Mouse (Mus musculus): Measurements from ENCODE around the gene Atp5mpl. TPM values are rescaled to one million over a fixed set of nuclear protein-coding genes. Genes with fewer than 3 reads are reported as not detected.

The Atp5mpl gene
- polyA plus RNA-seq, 1 experiment = 645 TPM

DNA sequence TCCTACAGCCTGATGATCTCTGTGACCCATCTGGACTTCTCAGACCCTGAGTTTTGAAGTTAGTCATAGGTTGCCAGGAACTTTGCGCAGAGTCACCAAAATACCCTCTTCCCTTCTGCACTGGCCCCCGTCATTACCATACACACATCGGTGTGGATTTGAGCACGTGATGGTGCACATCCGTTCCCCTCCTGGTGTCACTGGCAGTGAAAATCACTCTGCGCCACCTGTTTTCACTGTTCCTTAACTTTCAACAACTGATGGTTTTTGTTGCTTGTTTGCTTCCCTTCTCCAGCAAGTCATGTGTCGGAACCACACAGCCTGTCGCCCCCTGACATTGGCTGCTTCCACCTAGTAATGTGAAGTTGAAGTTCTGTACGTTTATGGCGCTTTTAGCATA lies 5.7 kb upstream of the Atp5mpl start:
- Histone ChIP-seq H3K36me3 (ENCODE audit: control insufficient read depth, insufficient read depth) (no peaks in the 10 kb centered on the region), H3K4me3 (no peak overlapping the region), H3K27me3 (ENCODE audit: control insufficient read depth, insufficient read depth, insufficient read length) (no peaks in the 10 kb centered on the region), H3K79me2 (ENCODE audit: control insufficient read depth, insufficient read depth) (no peaks in the 10 kb centered on the region), H3K4me2 (ENCODE audit: low read depth) (no peak overlapping the region), H3ac (ENCODE audit: control insufficient read depth, insufficient read length) (no peak overlapping the region)
- TF ChIP-seq USF1 (IDR thresholded peaks at IDR 0.05; ENCODE audit: low read depth) (no peak), MYOG (IDR thresholded peaks at IDR 0.05; ENCODE audit: control insufficient read depth in 1 of 3, insufficient read depth in 1 of 3, insufficient read length in 2 of 3, low read depth in 2 of 3) (no peak), MYOD1 (IDR thresholded peaks at IDR 0.05; ENCODE audit: control insufficient read depth in 1 of 3, insufficient read length in 2 of 3, low read depth in 2 of 3) (no peak), SRF (IDR thresholded peaks at IDR 0.05; ENCODE audit: control insufficient read depth, insufficient read length, low read depth) (no peak), TCF3 (IDR thresholded peaks at IDR 0.05; ENCODE audit: insufficient read length, low read depth) (no peak), MAX (IDR thresholded peaks at IDR 0.05; ENCODE audit: low read depth) (no peak), REST (IDR thresholded peaks at IDR 0.05; ENCODE audit: insufficient read depth, insufficient read length) (no peak), CEBPB (IDR thresholded peaks at IDR 0.05; ENCODE audit: insufficient read depth, poor library complexity, severe bottlenecking) (no peak), E2F4 (IDR thresholded peaks at IDR 0.05; ENCODE audit: insufficient read depth) (no peak), POLR2AphosphoS2 (IDR thresholded peaks at IDR 0.05; ENCODE audit: insufficient read length, low read depth) (no peak), TCF12 (IDR thresholded peaks at IDR 0.05; ENCODE audit: insufficient read depth, poor library complexity, severe bottlenecking) (no peak), POLR2A (IDR thresholded peaks at IDR 0.05; ENCODE audit: insufficient read length, low read depth) (no peak)

DNA sequence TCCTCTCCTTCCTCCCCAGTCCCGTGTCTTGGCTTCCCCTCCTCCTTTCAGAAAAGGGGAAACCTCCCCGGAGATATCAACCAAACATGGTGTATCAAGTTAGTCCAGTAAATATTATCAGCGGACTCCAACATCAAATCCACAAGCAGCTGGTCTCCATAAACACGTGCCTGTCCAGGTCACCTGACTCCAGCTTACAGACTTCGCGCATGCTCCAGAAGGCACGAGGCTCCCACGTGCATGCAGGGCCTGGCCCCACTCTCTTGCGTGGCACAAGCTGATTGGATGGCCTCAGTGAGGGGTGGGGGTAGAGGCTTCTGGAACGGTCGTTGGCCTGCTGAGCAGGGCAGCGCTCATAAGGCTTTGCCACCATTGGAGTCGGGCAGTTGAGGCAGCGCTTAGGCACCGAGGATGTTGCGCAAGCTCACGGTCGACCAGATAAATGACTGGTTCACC lies 4.5 kb upstream of the Atp5mpl start, which contains the start of gene Tdrd9:
Tdrd9 (plus strand) TSS at position 329 of the 456 bp plus-strand sequence.
- Histone ChIP-seq H3ac (ENCODE audit: control insufficient read depth, insufficient read length) (no peak within 1 kb of the TSS), H3K4me3 (no peak within 1 kb of the TSS), H3K27me3 (ENCODE audit: control insufficient read depth, insufficient read depth, insufficient read length) (no peaks in the 10 kb centered on the region), H3K4me2 (ENCODE audit: low read depth) (no peak within 1 kb of the TSS), H3K36me3 (ENCODE audit: control insufficient read depth, insufficient read depth) (no peaks in the 10 kb centered on the region), H3K79me2 (ENCODE audit: control insufficient read depth, insufficient read depth) (peaks cover 2% of the 10 kb centered on the region)
- TF ChIP-seq E2F4 (IDR thresholded peaks at IDR 0.05; ENCODE audit: insufficient read depth) (no peak), POLR2AphosphoS2 (IDR thresholded peaks at IDR 0.05; ENCODE audit: insufficient read length, low read depth) (no peak), MAX (IDR thresholded peaks at IDR 0.05; ENCODE audit: low read depth) (no peak), MYOD1 (IDR thresholded peaks at IDR 0.05; ENCODE audit: control insufficient read depth in 1 of 3, insufficient read length in 2 of 3, low read depth in 2 of 3) (no peak), POLR2A (IDR thresholded peaks at IDR 0.05; ENCODE audit: insufficient read length, low read depth) (no peak), TCF12 (IDR thresholded peaks at IDR 0.05; ENCODE audit: insufficient read depth, poor library complexity, severe bottlenecking) (no peak), USF1 (IDR thresholded peaks at IDR 0.05; ENCODE audit: low read depth) (no peak), REST (IDR thresholded peaks at IDR 0.05; ENCODE audit: insufficient read depth, insufficient read length) (no peak), SRF (IDR thresholded peaks at IDR 0.05; ENCODE audit: control insufficient read depth, insufficient read length, low read depth) (no peak), MYOG (IDR thresholded peaks at IDR 0.05; ENCODE audit: control insufficient read depth in 1 of 3, insufficient read depth in 1 of 3, insufficient read length in 2 of 3, low read depth in 2 of 3) (no peak), CEBPB (IDR thresholded peaks at IDR 0.05; ENCODE audit: insufficient read depth, poor library complexity, severe bottlenecking) (no peak), TCF3 (IDR thresholded peaks at IDR 0.05; ENCODE audit: insufficient read length, low read depth) (no peak)

DNA sequence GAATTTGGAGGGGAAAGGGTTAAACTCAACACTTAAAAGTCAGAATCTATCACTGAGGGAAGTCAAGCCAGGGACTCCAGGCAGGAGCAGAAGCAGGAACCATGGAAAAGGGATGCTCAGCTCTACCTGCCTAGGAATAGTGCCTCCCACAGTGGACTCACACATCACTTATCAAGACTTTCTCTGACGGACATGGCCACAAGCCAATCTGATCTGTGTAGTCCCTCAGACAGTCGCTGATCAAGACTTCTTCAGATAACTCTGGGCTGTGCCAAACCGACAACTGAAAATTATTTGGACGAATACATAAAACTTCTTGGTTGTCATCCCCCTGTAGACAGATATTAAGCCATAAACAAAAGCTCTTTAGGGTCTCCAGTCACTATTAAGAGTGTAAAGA lies 3.3 kb upstream of the Atp5mpl start:
- Histone ChIP-seq H3K36me3 (ENCODE audit: control insufficient read depth, insufficient read depth) (no peaks in the 10 kb centered on the region), H3K79me2 (ENCODE audit: control insufficient read depth, insufficient read depth) (peaks cover 14% of the 10 kb centered on the region), H3K4me3 (no peak overlapping the region), H3K27me3 (ENCODE audit: control insufficient read depth, insufficient read depth, insufficient read length) (no peaks in the 10 kb centered on the region), H3K4me2 (ENCODE audit: low read depth) (no peak overlapping the region), H3ac (ENCODE audit: control insufficient read depth, insufficient read length) (no peak overlapping the region)
- TF ChIP-seq MYOG (IDR thresholded peaks at IDR 0.05; ENCODE audit: control insufficient read depth in 1 of 3, insufficient read depth in 1 of 3, insufficient read length in 2 of 3, low read depth in 2 of 3) = no peak
- TF ChIP-seq POLR2AphosphoS2 (IDR thresholded peaks at IDR 0.05; ENCODE audit: insufficient read length, low read depth) = no peak
- TF ChIP-seq MAX (IDR thresholded peaks at IDR 0.05; ENCODE audit: low read depth) = no peak
- TF ChIP-seq POLR2A (IDR thresholded peaks at IDR 0.05; ENCODE audit: insufficient read length, low read depth) = no peak
- no peak for TF ChIP-seq MYOD1 (IDR thresholded peaks at IDR 0.05; ENCODE audit: control insufficient read depth in 1 of 3, insufficient read length in 2 of 3, low read depth in 2 of 3)
- TF ChIP-seq SRF (IDR thresholded peaks at IDR 0.05; ENCODE audit: control insufficient read depth, insufficient read length, low read depth) = no peak
- no peak for TF ChIP-seq TCF12 (IDR thresholded peaks at IDR 0.05; ENCODE audit: insufficient read depth, poor library complexity, severe bottlenecking)
- TF ChIP-seq USF1 (IDR thresholded peaks at IDR 0.05; ENCODE audit: low read depth) = no peak
- TF ChIP-seq TCF3 (IDR thresholded peaks at IDR 0.05; ENCODE audit: insufficient read length, low read depth) = no peak
- no peak for TF ChIP-seq REST (IDR thresholded peaks at IDR 0.05; ENCODE audit: insufficient read depth, insufficient read length)
- no peak for TF ChIP-seq CEBPB (IDR thresholded peaks at IDR 0.05; ENCODE audit: insufficient read depth, poor library complexity, severe bottlenecking)
- no peak for TF ChIP-seq E2F4 (IDR thresholded peaks at IDR 0.05; ENCODE audit: insufficient read depth)

DNA sequence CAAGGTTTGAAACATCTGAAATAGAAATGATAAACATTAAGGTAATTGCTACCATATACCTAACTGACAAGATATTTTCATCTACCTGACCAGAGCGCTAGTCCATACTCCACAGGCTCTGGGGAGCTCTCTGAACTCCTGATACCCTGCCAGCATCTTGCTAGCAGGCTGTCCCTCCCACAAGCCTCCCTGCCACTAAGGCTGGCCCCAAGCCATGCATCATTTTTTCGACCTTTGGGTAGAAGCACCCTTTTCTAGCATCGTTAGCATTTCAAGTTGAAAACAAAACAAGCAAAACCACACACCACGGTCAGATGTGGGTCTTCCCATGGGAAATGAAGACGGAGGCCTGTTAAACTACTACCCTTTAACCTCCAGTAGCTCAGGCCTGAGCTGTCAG lies 3.4 kb downstream of the Atp5mpl start:
- peaks cover 29% of the 10 kb centered on the region for H3K79me2 ChIP-seq (ENCODE audit: control insufficient read depth, insufficient read depth)
- H3K4me2 ChIP-seq (ENCODE audit: low read depth) = no peak overlapping the region
- H3ac ChIP-seq (ENCODE audit: control insufficient read depth, insufficient read length) = no peak overlapping the region
- peaks cover 23% of the 10 kb centered on the region for H3K36me3 ChIP-seq (ENCODE audit: control insufficient read depth, insufficient read depth)
- no peak overlapping the region for H3K4me3 ChIP-seq
- TF ChIP-seq TCF3 (IDR thresholded peaks at IDR 0.05; ENCODE audit: insufficient read length, low read depth) (no peak), E2F4 (IDR thresholded peaks at IDR 0.05; ENCODE audit: insufficient read depth) (no peak), MYOD1 (IDR thresholded peaks at IDR 0.05; ENCODE audit: control insufficient read depth in 1 of 3, insufficient read length in 2 of 3, low read depth in 2 of 3) (no peak), SRF (IDR thresholded peaks at IDR 0.05; ENCODE audit: control insufficient read depth, insufficient read length, low read depth) (no peak), USF1 (IDR thresholded peaks at IDR 0.05; ENCODE audit: low read depth) (no peak), MAX (IDR thresholded peaks at IDR 0.05; ENCODE audit: low read depth) (no peak), TCF12 (IDR thresholded peaks at IDR 0.05; ENCODE audit: insufficient read depth, poor library complexity, severe bottlenecking) (no peak), REST (IDR thresholded peaks at IDR 0.05; ENCODE audit: insufficient read depth, insufficient read length) (no peak), POLR2A (IDR thresholded peaks at IDR 0.05; ENCODE audit: insufficient read length, low read depth) (no peak), CEBPB (IDR thresholded peaks at IDR 0.05; ENCODE audit: insufficient read depth, poor library complexity, severe bottlenecking) (no peak), MYOG (IDR thresholded peaks at IDR 0.05; ENCODE audit: control insufficient read depth in 1 of 3, insufficient read depth in 1 of 3, insufficient read length in 2 of 3, low read depth in 2 of 3) (no peak), POLR2AphosphoS2 (IDR thresholded peaks at IDR 0.05; ENCODE audit: insufficient read length, low read depth) (no peak)
- no peaks in the 10 kb centered on the region for H3K27me3 ChIP-seq (ENCODE audit: control insufficient read depth, insufficient read depth, insufficient read length)
